Mouse (Mus musculus) telencephalon, adult 2 months (tissue): ENCODE data around the gene Hapln1.
A peak's percentile ranks its signal among the peaks of the same experiment; 100 is the strongest.

Experiments
- DNase-seq: peaks from one replicate; pipeline ENCODE4 v3.0.0-alpha.2; 2011; ENCODE audit warnings: low read depth, low spot score

Gene Hapln1

GRCm38 (mm10) chr13:89600466-89600865 lies 60.9 kb downstream of the Hapln1 start:
- no peak for DNase-seq

GRCm38 (mm10) chr13:89603336-89603735 lies 63.7 kb downstream of the Hapln1 start:
- no peak for DNase-seq

- no peak for DNase-seq
Measured at GRCm38 (mm10) chr13:89607399-89607798, 67.8 kb downstream of the Hapln1 start.

GRCm38 (mm10) chr13:89619064-89619463 lies 79.5 kb downstream of the Hapln1 start:
- DNase-seq, result no peak

GRCm38 (mm10) chr13:89634137-89634683 lies 94.6 kb downstream of the Hapln1 start:
- DNase-seq, result peak; percentile 52

- no peak for DNase-seq
Measured at GRCm38 (mm10) chr13:89637012-89637411, 97.4 kb downstream of the Hapln1 start.

- DNase-seq, result no peak
Measured at GRCm38 (mm10) chr13:89645589-89645988, 106.0 kb downstream of the Hapln1 start.

GRCm38 (mm10) chr13:89652773-89653172 lies 113.2 kb downstream of the Hapln1 start:
- no peak for DNase-seq

GRCm38 (mm10) chr13:89653279-89653678 lies 113.7 kb downstream of the Hapln1 start:
- no peak for DNase-seq

- DNase-seq, result no peak
Measured at GRCm38 (mm10) chr13:89657046-89657445, 117.5 kb downstream of the Hapln1 start.
